Comparison of ENCODE assay signal across 8 mouse cellular contexts in genomic region chr1:88287697-88287980, GRCm38 (mm10). TPM values are rescaled to one million over a fixed set of nuclear protein-coding genes. Genes with fewer than 3 reads are reported as not detected.
DNase-seq lines count a peak whose midpoint lies in the region; ATAC-seq and TF ChIP-seq lines count a peak whose summit lies in the region.

No protein-coding gene starts in this region.

- TF ChIP-seq POLR2A in myocyte (IDR thresholded peaks at IDR 0.05; ENCODE audit: insufficient read length, low read depth): no peak

- H3K79me2 ChIP-seq in myocyte (ENCODE audit: control insufficient read depth, insufficient read depth): no peaks in the 10 kb centered on the region

- intact Hi-C loops in gastrocnemius, postnatal 14 days (cut with DNase I; ENCODE audit: low total_unique reads): no loop called here

- H3K9me3 ChIP-seq in kidney, embryonic 16.5 days (ENCODE audit: low read length): peaks cover 72% of the 10 kb centered on the region

- H3K27ac ChIP-seq in kidney, embryonic 16.5 days (ENCODE audit: low read length): no peak overlapping the region

- no peak overlapping the region for H3K4me2 ChIP-seq in kidney, embryonic 16.5 days (replicated peaks; ENCODE audit: low read depth, low read length)
- peak overlapping the region; percentile 16 for H3K4me2 ChIP-seq in myocyte (ENCODE audit: low read depth)

- H3K27me3 ChIP-seq in kidney, embryonic 16.5 days (ENCODE audit: insufficient read depth, low read length): no peaks in the 10 kb centered on the region
- no peaks in the 10 kb centered on the region for H3K27me3 ChIP-seq in myocyte (ENCODE audit: control insufficient read depth, insufficient read depth, insufficient read length)

- H3K4me1 ChIP-seq in kidney, embryonic 16.5 days (ENCODE audit: insufficient read depth, low read length): no peaks in the 10 kb centered on the region

- peak; percentile 2; the same call in 1 of the 2 replicates for ATAC-seq in kidney, embryonic 16.5 days (ENCODE audit: low FRiP score, low TSS enrichment)

- H3K36me3 ChIP-seq in kidney, embryonic 16.5 days (ENCODE audit: insufficient read depth, low read length): no peaks in the 10 kb centered on the region
- H3K36me3 ChIP-seq in myocyte (ENCODE audit: control insufficient read depth, insufficient read depth): no peaks in the 10 kb centered on the region

- H3ac ChIP-seq in myocyte (ENCODE audit: control insufficient read depth, insufficient read length): no peak overlapping the region

- peak; percentile 71 for DNase-seq in gastrocnemius, postnatal 10 days
- DNase-seq in gastrocnemius, postnatal 14 days: no peak
- peak; percentile 82 for DNase-seq in urinary bladder, postnatal 14 days (ENCODE audit: low spot score)
- DNase-seq in urinary bladder, adult 2 months (ENCODE audit: low spot score): no peak
- peak; percentile 69 for DNase-seq in embryo, embryonic 11 days
- DNase-seq in left cerebral cortex, adult 11 months (ENCODE audit: low spot score): no peak

- no peak overlapping the region for H3K9ac ChIP-seq in kidney, embryonic 16.5 days (replicated peaks; ENCODE audit: low read length)

- H3K4me3 ChIP-seq in kidney, embryonic 16.5 days (ENCODE audit: low read length): no peak overlapping the region
- H3K4me3 ChIP-seq in myocyte: no peak overlapping the region

- WGBS in kidney, embryonic 16.5 days: 35% methylated on average over 5 of the region's 5 CpGs

TF ChIP-seq in myocyte, 11 proteins besides CTCF, POLR2A, EP300 and RAD21:
- no peak for TF ChIP-seq SRF (IDR thresholded peaks at IDR 0.05; ENCODE audit: control insufficient read depth, insufficient read length, low read depth)

RNA-seq across cellular contexts. Expression of gene Trpm8, which starts 10.2 kb away (rescaled TPM):
- total RNA-seq in gastrocnemius, postnatal 10 days (2021): not detected
- total RNA-seq in gastrocnemius, postnatal 14 days (2021): not detected
- polyA plus RNA-seq in urinary bladder, adult 2 months (2012; rRNA removed): not detected in 2 replicates
- not detected in 2 replicates for polyA plus RNA-seq in kidney, embryonic 16.5 days (2015; fragmentation: Nextera tagmentation; extraction: Ambion mirVana)
- 0.02 TPM for polyA plus RNA-seq in myocyte (2012; fragmentation: generic; extraction: Trizol)

RNA-seq across cellular contexts. Expression of gene Hjurp, which starts 10.2 kb away (rescaled TPM):
- 10 to 100 TPM; 29.0 to 47.9 TPM for total RNA-seq in gastrocnemius, postnatal 10 days (2021)
- 10 to 100 TPM; 16.8 to 17.1 TPM for total RNA-seq in gastrocnemius, postnatal 14 days (2021)
- polyA plus RNA-seq in urinary bladder, adult 2 months (2012; rRNA removed): 62.9 and 67.6 TPM in 2 replicates
- polyA plus RNA-seq in kidney, embryonic 16.5 days (2015; fragmentation: Nextera tagmentation; extraction: Ambion mirVana): 168 and 187 TPM in 2 replicates
- polyA plus RNA-seq in myocyte (2012; fragmentation: generic; extraction: Trizol): 37.7 TPM

Comparison
In these comparisons a context has a peak if more than half of its experiments do, and no peak if none do; other contexts are left out.
1. DNase-seq: peak in gastrocnemius, postnatal 10 days (single experiment), urinary bladder, postnatal 14 days (single experiment) and embryo, embryonic 11 days (single experiment); none in gastrocnemius, postnatal 14 days (single experiment), urinary bladder, adult 2 months (single experiment) and left cerebral cortex, adult 11 months (single experiment).